Mouse (Mus musculus) midbrain, embryonic 10.5 days (tissue): Measurements from ENCODE around the gene Ell3. TPM values are rescaled to one million over a fixed set of nuclear protein-coding genes. Genes with fewer than 3 reads are reported as not detected.
"Not testable (repeated sequence)": the region's sequence is repeated elsewhere in the genome, so short reads cannot be mapped to it uniquely, and the experiment has no call there.

Experiments used
- DNase-seq: peaks from one replicate; pipeline ENCODE4 v3.0.0-alpha.2; 2017; ENCODE audit warnings: low spot score
- H3K27ac ChIP-seq: fragments of 300-500 bp; sonication (generic); replicated peaks from 2 replicates; pipeline ENCODE4 v1.5.1; 2016; ENCODE audit warnings: mild to moderate bottlenecking
- H3K27me3 ChIP-seq: fragments of 300-500 bp; sonication (generic); 2 replicates; pipeline ENCODE4 v1.6.1; 2016; ENCODE audit warnings: low read depth, mild to moderate bottlenecking; ENCODE audit not compliant: poor library complexity, severe bottlenecking
- H3K36me3 ChIP-seq: fragments of 300-500 bp; sonication (generic); 2 replicates; pipeline ENCODE4 v1.6.1; 2016; ENCODE audit warnings: mild to moderate bottlenecking, moderate library complexity
- H3K4me1 ChIP-seq: fragments of 300-500 bp; sonication (generic); 2 replicates; pipeline ENCODE4 v1.6.1; 2016
- H3K4me3 ChIP-seq: fragments of 300-500 bp; sonication (generic); 2 replicates; pipeline ENCODE4 v1.5.1; 2016; ENCODE audit warnings: mild to moderate bottlenecking, moderate library complexity
- H3K9me3 ChIP-seq: fragments of 300-500 bp; sonication (generic); replicated peaks from 2 replicates; pipeline ENCODE4 v1.6.1; 2016; ENCODE audit warnings: mild to moderate bottlenecking
- WGBS: fragments of 180-500 bp; shearing (Covaris S2); methylation state at CpG from one replicate; pipeline ENCODE4 v1.1.7; 2016; 5-methylcytosine and 5-hydroxymethylcytosine counted together
- polyA plus RNA-seq: library from polyadenylated mRNA; unstranded; fragments of >200 nt; fragmentation: Nextera tagmentation; extraction: Ambion mirVana; gene quantifications from 2 replicates; pipeline ENCODE4 v1.2.1, GENCODE M21; 2016

Gene Ell3
- polyA plus RNA-seq, result 2.2 and 2.5 TPM in 2 replicates

- Histone ChIP-seq H3K4me3 (0 out of 2 replicates have a peak within 1 kb of the TSS, but pooled peaks have one; percentile 57), H3K27ac (no peak within 1 kb of the TSS), H3K4me1 (peaks cover 28% of the 10 kb centered on the region), H3K36me3 (peaks cover 10% of the 10 kb centered on the region), H3K9me3 (no peaks in the 10 kb centered on the region), H3K27me3 (peaks cover 45% of the 10 kb centered on the region)
- 94% methylated on average over 1 of the region's 1 CpGs for WGBS
- no peak for DNase-seq
Observed at GRCm38 (mm10) chr2:121444178-121444577, at the start of gene Ell3. Ell3 (minus strand) TSS chr2:121444278.

GRCm38 (mm10) chr2:121484403-121484802 is 40.3 kb upstream of the Ell3 start:
- not testable (repeated sequence) for H3K4me3 ChIP-seq, H3K36me3 ChIP-seq, H3K4me1 ChIP-seq, H3K27me3 ChIP-seq, DNase-seq, H3K9me3 ChIP-seq, H3K27ac ChIP-seq
- WGBS, result 85% methylated on average over 2 of the region's 2 CpGs

DNA sequence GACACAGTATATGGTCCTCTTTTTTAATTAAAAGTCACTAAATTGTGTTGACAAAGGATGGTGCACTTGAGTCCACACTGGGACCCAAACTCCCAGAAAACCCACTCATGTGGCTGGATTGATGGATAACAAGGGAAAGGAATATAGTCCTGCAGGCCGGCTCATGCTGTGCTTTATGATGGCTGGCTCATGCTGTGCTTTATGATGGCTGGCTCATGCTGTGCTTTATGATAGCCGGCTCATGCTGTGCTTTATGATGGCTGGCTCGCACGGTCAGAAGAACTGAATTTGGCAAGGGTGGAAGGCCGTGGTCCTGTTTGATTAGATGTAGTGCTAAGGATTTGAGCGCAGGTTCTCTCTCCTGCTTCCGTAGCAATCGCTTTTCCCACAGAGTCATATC is 39.5 kb upstream of the Ell3 start:
- H3K36me3 ChIP-seq, result no peaks in the 10 kb centered on the region
- no peak for DNase-seq
- no peak overlapping the region for H3K27ac ChIP-seq
- no peaks in the 10 kb centered on the region for H3K27me3 ChIP-seq
- H3K4me1 ChIP-seq, result no peaks in the 10 kb centered on the region
- H3K4me3 ChIP-seq, result no peak overlapping the region
- H3K9me3 ChIP-seq, result no peaks in the 10 kb centered on the region
- WGBS, result 59% methylated on average over 8 of the region's 8 CpGs

DNA sequence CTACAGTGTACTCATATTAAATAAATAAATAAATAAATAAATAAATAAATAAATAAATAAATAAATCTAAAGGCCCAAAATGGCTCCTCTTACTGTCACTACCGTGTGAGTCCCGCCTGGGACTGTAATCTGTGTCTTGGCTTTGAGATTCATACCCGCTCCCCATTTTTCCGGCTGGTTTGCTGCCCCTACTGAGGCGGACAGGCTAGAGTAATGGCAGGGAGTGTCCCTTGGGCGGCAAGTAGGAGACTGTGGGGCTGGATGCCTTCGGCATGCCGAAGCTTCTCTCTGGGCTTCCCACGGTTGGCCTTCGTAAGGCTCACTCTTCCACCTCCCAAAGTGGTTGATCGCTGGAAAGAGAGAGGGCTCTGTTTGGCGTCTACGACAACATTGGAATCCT is 36.8 kb upstream of the Ell3 start:
- not testable (repeated sequence) for H3K9me3 ChIP-seq, H3K27me3 ChIP-seq, H3K4me3 ChIP-seq, H3K27ac ChIP-seq, DNase-seq, H3K4me1 ChIP-seq, H3K36me3 ChIP-seq
- 88% methylated on average over 13 of the region's 13 CpGs for WGBS

DNA sequence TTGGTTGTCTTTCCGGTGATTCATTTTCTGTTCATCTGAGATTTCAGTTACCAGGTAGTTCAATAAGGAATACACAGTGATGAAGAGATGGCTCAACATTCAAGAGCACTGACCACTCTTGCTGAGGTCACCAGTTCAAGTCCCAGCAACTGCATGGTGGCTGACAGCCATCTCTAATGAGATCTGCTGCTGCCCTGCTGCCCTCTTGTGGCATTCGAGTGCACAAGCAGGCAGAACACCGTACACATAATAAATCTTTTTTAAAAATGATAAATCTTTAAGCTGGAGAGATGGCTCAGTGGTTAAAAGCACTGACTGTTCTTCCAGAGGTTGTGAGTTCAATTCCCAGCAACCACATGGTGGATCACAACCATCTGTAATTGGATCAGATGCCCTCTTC is 36.4 kb upstream of the Ell3 start:
- no peaks in the 10 kb centered on the region for H3K27me3 ChIP-seq
- H3K4me1 ChIP-seq, result no peaks in the 10 kb centered on the region
- peak; percentile 20 for DNase-seq
- H3K27ac ChIP-seq, result no peak overlapping the region
- 64% methylated on average over 3 of the region's 3 CpGs for WGBS
- H3K36me3 ChIP-seq, result no peaks in the 10 kb centered on the region
- no peak overlapping the region for H3K4me3 ChIP-seq
- H3K9me3 ChIP-seq, result no peaks in the 10 kb centered on the region

- H3K27ac ChIP-seq, result no peak overlapping the region
- H3K36me3 ChIP-seq, result no peaks in the 10 kb centered on the region
- no peaks in the 10 kb centered on the region for H3K9me3 ChIP-seq
- no peak for DNase-seq
- H3K27me3 ChIP-seq, result no peaks in the 10 kb centered on the region
- peaks cover 4% of the 10 kb centered on the region; the same call in 1 of the 2 replicates for H3K4me1 ChIP-seq
- WGBS, result 86% methylated on average over 3 of the region's 3 CpGs
- H3K4me3 ChIP-seq, result no peak overlapping the region
Observed at GRCm38 (mm10) chr2:121477491-121478266, 33.6 kb upstream of the Ell3 start.

- 97% methylated on average over 2 of the region's 2 CpGs for WGBS
- H3K27ac ChIP-seq, DNase-seq, H3K4me1 ChIP-seq, H3K9me3 ChIP-seq, H3K4me3 ChIP-seq, H3K27me3 ChIP-seq: not testable (repeated sequence)
- peaks cover 11% of the 10 kb centered on the region for H3K36me3 ChIP-seq
Observed at GRCm38 (mm10) chr2:121475306-121475705, 31.2 kb upstream of the Ell3 start.

DNA sequence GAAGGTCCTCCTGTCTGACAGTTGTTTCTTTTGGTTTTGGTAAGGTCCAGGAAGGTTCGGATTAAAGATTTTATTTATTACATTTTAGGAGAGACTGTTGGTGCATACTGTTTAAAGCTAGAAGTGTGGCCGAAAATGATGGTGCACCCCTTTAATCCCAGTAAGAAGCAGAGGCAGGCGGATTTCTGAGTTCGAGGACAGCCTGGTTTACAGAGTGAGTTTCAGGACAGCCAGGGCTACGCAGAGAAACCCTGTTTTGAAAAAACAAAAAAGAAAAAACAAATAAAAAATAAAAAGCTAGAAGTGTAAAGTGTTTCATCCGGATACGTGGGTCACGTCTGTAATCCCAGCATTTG is 30.1 kb upstream of the Ell3 start:
- 41% methylated on average over 8 of the region's 8 CpGs for WGBS
- DNase-seq, result no peak
- peak overlapping the region; percentile 66 for H3K4me3 ChIP-seq

GRCm38 (mm10) chr2:121473301-121474179 is 29.5 kb upstream of the Ell3 start, which contains the start of gene Mfap1b:
Mfap1b (minus strand) TSS chr2:121474067.
- H3K27me3 ChIP-seq, H3K4me1 ChIP-seq, H3K9me3 ChIP-seq: not testable (repeated sequence)
- peak; percentile 79 for DNase-seq
- WGBS, result 6% methylated on average over 41 of the region's 41 CpGs
- Histone ChIP-seq H3K4me3 (peak within 1 kb of the TSS; percentile 66), H3K36me3 (peaks cover 14% of the 10 kb centered on the region), H3K27ac (peak within 1 kb of the TSS; percentile 59; the same call in 1 of the 2 replicates)

More for the DNA sequence above, 30.1 kb upstream of the Ell3 start:
- Histone ChIP-seq H3K27me3 (no peaks in the 10 kb centered on the region), H3K27ac (peak overlapping the region; percentile 59; the same call in 1 of the 2 replicates), H3K4me1 (peaks cover 4% of the 10 kb centered on the region; the same call in 1 of the 2 replicates), H3K36me3 (peaks cover 14% of the 10 kb centered on the region), H3K9me3 (no peaks in the 10 kb centered on the region)

DNA sequence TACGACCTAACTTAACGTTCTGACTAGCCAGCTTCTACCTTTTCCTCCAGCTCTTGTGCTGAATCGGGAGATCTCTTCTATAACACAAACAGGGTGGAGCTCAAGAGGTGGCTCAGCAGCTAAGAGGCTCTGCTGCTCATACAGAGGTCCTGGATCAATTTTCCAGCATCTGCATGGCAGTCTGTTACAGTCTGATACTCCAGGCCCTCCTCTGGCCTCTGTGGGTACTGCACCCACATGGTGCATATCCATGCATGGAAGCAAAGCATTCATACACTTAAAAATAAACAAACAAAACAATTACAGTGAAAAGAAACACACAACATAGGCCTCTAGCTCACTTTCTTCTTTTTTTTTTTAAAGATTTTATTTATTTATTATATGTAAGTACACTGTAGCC is 28.7 kb upstream of the Ell3 start:
- 93% methylated on average over 3 of the region's 3 CpGs for WGBS
- H3K4me1 ChIP-seq, H3K27me3 ChIP-seq, DNase-seq, H3K9me3 ChIP-seq, H3K27ac ChIP-seq: not testable (repeated sequence)
- Histone ChIP-seq H3K36me3 (peaks cover 18% of the 10 kb centered on the region), H3K4me3 (peak overlapping the region; percentile 66)

- H3K36me3 ChIP-seq, result peaks cover 18% of the 10 kb centered on the region
- not testable (repeated sequence) for H3K4me3 ChIP-seq, H3K27ac ChIP-seq, H3K4me1 ChIP-seq, H3K9me3 ChIP-seq, H3K27me3 ChIP-seq, DNase-seq
- WGBS, result 78% methylated on average over 2 of the region's 6 CpGs
Observed at GRCm38 (mm10) chr2:121468982-121469381, 24.9 kb upstream of the Ell3 start.

GRCm38 (mm10) chr2:121460071-121460470 is 16.0 kb upstream of the Ell3 start:
- WGBS, result 82% methylated on average over 2 of the region's 2 CpGs
- peaks cover 37% of the 10 kb centered on the region for H3K36me3 ChIP-seq
- no peaks in the 10 kb centered on the region for H3K9me3 ChIP-seq
- no peak overlapping the region for H3K4me3 ChIP-seq
- DNase-seq, result no peak
- no peak overlapping the region for H3K27ac ChIP-seq
- H3K27me3 ChIP-seq, result no peaks in the 10 kb centered on the region
- H3K4me1 ChIP-seq, result peaks cover 16% of the 10 kb centered on the region
